Mouse (Mus musculus): ENCODE measurements at regions not wholly inside any gene's neighbourhood (a gene's known extent, or its start where the extent isn't known, plus 50 kb on each side); places are given as distances from the start of the nearest gene placed in this dataset.
"Not testable (repeated sequence)": the region's sequence is repeated elsewhere in the genome, so short reads cannot be mapped to it uniquely, and the experiment has no call there.

DNA sequence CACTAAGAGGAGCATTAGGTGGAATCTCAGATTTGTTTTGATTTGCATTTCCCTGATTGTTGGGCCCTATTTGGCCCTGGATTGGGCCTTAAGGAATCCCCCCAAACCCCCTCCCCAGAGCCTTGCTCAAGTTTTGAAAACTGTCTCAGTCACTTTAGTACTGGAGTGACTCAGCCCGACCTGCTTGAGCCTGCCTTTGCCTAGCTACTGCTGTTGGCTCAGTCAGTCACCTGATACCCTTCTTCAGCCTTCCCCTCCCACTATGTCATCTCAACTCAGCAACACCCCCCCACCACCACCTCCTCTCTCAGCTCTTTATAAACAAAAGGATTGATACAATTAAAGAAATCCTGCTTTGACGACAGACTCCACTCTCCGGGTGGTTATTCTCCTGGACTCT, 694.5 kb upstream of the Slc8a1 start:
- H3K4me3 ChIP-seq (replicated peaks; ENCODE audit: low read length) = no peak overlapping the region
- H3K4me1 ChIP-seq (replicated peaks; ENCODE audit: low read depth, low read length) = peaks cover 8% of the 10 kb centered on the region
- H3K36me3 ChIP-seq (ENCODE audit: insufficient read depth, low read length) = no peaks in the 10 kb centered on the region
- H3K9me3 ChIP-seq (ENCODE audit: low read length) = peaks cover 22% of the 10 kb centered on the region
- no peaks in the 10 kb centered on the region for H3K27me3 ChIP-seq (ENCODE audit: insufficient read depth, low read length)
- TF ChIP-seq POU5F1 (IDR thresholded peaks at IDR 0.05; ENCODE audit: borderline replicate concordance, low read length) (no peak), CTCF (conservative IDR thresholded peaks at IDR 0.05; ENCODE audit: low read length) (no peak), NANOG (IDR thresholded peaks at IDR 0.05; ENCODE audit: borderline replicate concordance, low read length) (no peak)

GRCm38 (mm10) chr17:82408296-82408695, 670.1 kb upstream of the Slc8a1 start:
- no peak overlapping the region for H3K4me3 ChIP-seq (replicated peaks; ENCODE audit: low read length)
- no peak for TF ChIP-seq NANOG (IDR thresholded peaks at IDR 0.05; ENCODE audit: borderline replicate concordance, low read length)
- no peak for TF ChIP-seq POU5F1 (IDR thresholded peaks at IDR 0.05; ENCODE audit: borderline replicate concordance, low read length)
- TF ChIP-seq CTCF (conservative IDR thresholded peaks at IDR 0.05; ENCODE audit: low read length) = no peak
- H3K36me3 ChIP-seq (ENCODE audit: insufficient read depth, low read length) = no peaks in the 10 kb centered on the region
- H3K27me3 ChIP-seq (ENCODE audit: insufficient read depth, low read length) = no peaks in the 10 kb centered on the region
- H3K9me3 ChIP-seq (ENCODE audit: low read length) = peaks cover 6% of the 10 kb centered on the region; the same call in 1 of the 2 replicates
- no peaks in the 10 kb centered on the region for H3K4me1 ChIP-seq (replicated peaks; ENCODE audit: low read depth, low read length)

DNA sequence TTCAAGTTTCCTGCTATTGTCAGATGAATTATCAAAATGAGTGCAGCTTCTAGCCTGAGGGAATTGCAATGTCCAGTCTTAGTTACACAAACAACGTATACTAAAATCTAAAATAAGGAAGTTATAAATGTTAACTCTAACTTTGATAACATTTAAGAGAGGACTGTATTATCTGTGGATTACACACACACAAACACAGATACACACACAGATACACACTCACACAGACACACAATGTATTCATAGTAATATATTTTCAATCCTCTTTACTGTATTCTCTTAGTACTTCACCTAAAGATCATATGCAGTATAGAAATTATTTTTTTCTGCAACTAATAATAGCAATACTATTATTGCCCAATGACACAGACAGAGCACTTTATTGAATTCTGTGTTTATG, 661.2 kb upstream of the Slc8a1 start:
- H3K27me3 ChIP-seq (ENCODE audit: insufficient read depth, low read length) = no peaks in the 10 kb centered on the region
- H3K36me3 ChIP-seq (ENCODE audit: insufficient read depth, low read length) = no peaks in the 10 kb centered on the region
- no peaks in the 10 kb centered on the region; the same call in 1 of the 2 replicates for H3K9me3 ChIP-seq (ENCODE audit: low read length)
- H3K4me1 ChIP-seq (replicated peaks; ENCODE audit: low read depth, low read length) = no peaks in the 10 kb centered on the region
- TF ChIP-seq CTCF (conservative IDR thresholded peaks at IDR 0.05; ENCODE audit: low read length) (no peak), NANOG (IDR thresholded peaks at IDR 0.05; ENCODE audit: borderline replicate concordance, low read length) (no peak), POU5F1 (IDR thresholded peaks at IDR 0.05; ENCODE audit: borderline replicate concordance, low read length) (no peak)
- H3K4me3 ChIP-seq (replicated peaks; ENCODE audit: low read length) = no peak overlapping the region

DNA sequence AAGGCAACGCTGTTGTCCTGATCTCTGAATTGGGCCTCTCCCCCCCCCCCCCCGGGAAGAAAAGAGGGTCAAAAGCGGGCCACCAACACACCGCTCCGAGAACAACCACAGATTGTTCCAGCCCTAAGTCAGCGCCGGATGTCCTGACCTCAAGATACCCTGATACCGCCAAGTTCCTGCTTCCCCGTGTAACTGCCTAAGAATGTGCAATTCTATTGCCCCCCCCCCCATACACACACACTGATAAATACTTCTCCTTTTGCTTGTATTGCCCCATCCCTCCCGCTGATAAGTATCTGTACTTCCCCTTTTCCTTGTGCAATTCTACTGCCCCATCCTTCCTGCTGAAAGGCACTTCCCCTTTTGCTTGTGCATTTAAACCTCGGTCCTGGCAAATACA, 641.2 kb upstream of the Slc8a1 start:
- H3K9me3 ChIP-seq (ENCODE audit: low read length) = peaks cover 14% of the 10 kb centered on the region
- not testable (repeated sequence) for H3K4me3 ChIP-seq (replicated peaks; ENCODE audit: low read length); H3K27me3 ChIP-seq (ENCODE audit: insufficient read depth, low read length); H3K36me3 ChIP-seq (ENCODE audit: insufficient read depth, low read length); H3K4me1 ChIP-seq (replicated peaks; ENCODE audit: low read depth, low read length)

DNA sequence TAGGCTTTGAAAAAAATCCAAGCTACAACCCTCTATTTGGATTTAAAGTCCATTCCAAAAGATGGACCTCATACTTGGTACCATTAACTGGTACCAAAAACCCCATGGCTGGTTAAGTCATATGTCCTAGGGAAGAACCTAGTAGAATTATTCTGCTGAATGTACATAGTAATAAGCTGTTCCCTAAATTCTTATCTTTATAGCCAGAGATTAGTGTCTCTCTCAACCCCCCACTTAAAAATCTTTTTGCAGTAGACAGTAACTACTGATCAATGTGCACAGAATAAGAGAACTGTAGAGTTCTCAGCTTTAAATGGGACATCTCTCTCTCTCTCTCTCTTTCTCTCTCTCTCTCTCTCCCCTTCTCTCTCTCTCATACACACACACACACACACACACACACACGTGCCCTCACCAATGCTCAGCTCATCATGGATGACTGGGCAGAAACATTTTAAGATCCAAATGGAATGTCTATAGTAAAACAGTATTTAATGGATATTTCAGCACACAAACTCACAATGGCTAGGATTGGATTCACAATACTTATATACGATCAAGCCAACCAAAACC, 640.2 kb upstream of the Slc8a1 start:
- Histone ChIP-seq H3K4me3 (replicated peaks; ENCODE audit: low read length) (no peak overlapping the region), H3K27me3 (ENCODE audit: insufficient read depth, low read length) (no peaks in the 10 kb centered on the region), H3K9me3 (ENCODE audit: low read length) (peaks cover 14% of the 10 kb centered on the region), H3K36me3 (ENCODE audit: insufficient read depth, low read length) (no peaks in the 10 kb centered on the region), H3K4me1 (replicated peaks; ENCODE audit: low read depth, low read length) (peaks cover 3% of the 10 kb centered on the region; the same call in 1 of the 2 replicates)
- TF ChIP-seq CTCF (conservative IDR thresholded peaks at IDR 0.05; ENCODE audit: low read length) (no peak), POU5F1 (IDR thresholded peaks at IDR 0.05; ENCODE audit: borderline replicate concordance, low read length) (no peak), NANOG (IDR thresholded peaks at IDR 0.05; ENCODE audit: borderline replicate concordance, low read length) (no peak)

- TF ChIP-seq NANOG (IDR thresholded peaks at IDR 0.05; ENCODE audit: borderline replicate concordance, low read length) = no peak
- TF ChIP-seq CTCF (conservative IDR thresholded peaks at IDR 0.05; ENCODE audit: low read length) = no peak
- TF ChIP-seq POU5F1 (IDR thresholded peaks at IDR 0.05; ENCODE audit: borderline replicate concordance, low read length) = no peak
- H3K36me3 ChIP-seq (ENCODE audit: insufficient read depth, low read length) = no peaks in the 10 kb centered on the region
- no peak overlapping the region for H3K4me3 ChIP-seq (replicated peaks; ENCODE audit: low read length)
- H3K9me3 ChIP-seq (ENCODE audit: low read length) = peaks cover 14% of the 10 kb centered on the region
- no peaks in the 10 kb centered on the region for H3K27me3 ChIP-seq (ENCODE audit: insufficient read depth, low read length)
- H3K4me1 ChIP-seq (replicated peaks; ENCODE audit: low read depth, low read length) = no peaks in the 10 kb centered on the region
These were observed 639.0 kb upstream of the Slc8a1 start for GRCm38 (mm10) chr17:82377176-82377592.

- Histone ChIP-seq H3K9me3 (ENCODE audit: low read length) (no peaks in the 10 kb centered on the region), H3K4me1 (replicated peaks; ENCODE audit: low read depth, low read length) (no peaks in the 10 kb centered on the region), H3K4me3 (replicated peaks; ENCODE audit: low read length) (no peak overlapping the region), H3K36me3 (ENCODE audit: insufficient read depth, low read length) (no peaks in the 10 kb centered on the region), H3K27me3 (ENCODE audit: insufficient read depth, low read length) (no peaks in the 10 kb centered on the region)
- no peak for TF ChIP-seq NANOG (IDR thresholded peaks at IDR 0.05; ENCODE audit: borderline replicate concordance, low read length)
- no peak for TF ChIP-seq POU5F1 (IDR thresholded peaks at IDR 0.05; ENCODE audit: borderline replicate concordance, low read length)
- TF ChIP-seq CTCF (conservative IDR thresholded peaks at IDR 0.05; ENCODE audit: low read length) = no peak
These were observed 629.7 kb upstream of the Slc8a1 start for GRCm38 (mm10) chr17:82367876-82368275.

DNA sequence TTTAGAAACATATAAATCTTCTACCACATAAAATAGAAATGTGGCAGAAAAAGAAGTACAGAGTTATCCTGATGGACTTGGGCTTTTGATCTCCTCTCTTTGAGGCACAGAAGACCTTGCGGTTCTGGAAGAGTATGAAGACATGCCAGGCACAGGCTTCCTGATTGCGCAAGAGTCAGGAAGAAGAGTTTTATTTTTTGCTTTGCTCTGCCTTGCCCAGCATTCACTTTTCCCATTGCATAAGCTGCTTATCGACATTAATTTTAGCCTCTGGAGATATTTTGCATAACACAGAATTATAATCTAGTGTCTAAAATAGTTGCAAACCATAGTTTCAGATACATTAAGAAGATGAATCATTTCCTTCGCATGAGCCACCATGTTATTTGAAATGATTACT, 627.8 kb upstream of the Slc8a1 start:
- Histone ChIP-seq H3K4me1 (replicated peaks; ENCODE audit: low read depth, low read length) (no peaks in the 10 kb centered on the region), H3K4me3 (replicated peaks; ENCODE audit: low read length) (no peak overlapping the region), H3K36me3 (ENCODE audit: insufficient read depth, low read length) (no peaks in the 10 kb centered on the region), H3K27me3 (ENCODE audit: insufficient read depth, low read length) (no peaks in the 10 kb centered on the region), H3K9me3 (ENCODE audit: low read length) (no peaks in the 10 kb centered on the region)
- TF ChIP-seq CTCF (conservative IDR thresholded peaks at IDR 0.05; ENCODE audit: low read length) = no peak
- TF ChIP-seq NANOG (IDR thresholded peaks at IDR 0.05; ENCODE audit: borderline replicate concordance, low read length) = no peak
- TF ChIP-seq POU5F1 (IDR thresholded peaks at IDR 0.05; ENCODE audit: borderline replicate concordance, low read length) = no peak

- peaks cover 13% of the 10 kb centered on the region for H3K4me1 ChIP-seq (replicated peaks; ENCODE audit: low read depth, low read length)
- no peak for TF ChIP-seq CTCF (conservative IDR thresholded peaks at IDR 0.05; ENCODE audit: low read length)
- peak; percentile 93 for TF ChIP-seq NANOG (IDR thresholded peaks at IDR 0.05; ENCODE audit: borderline replicate concordance, low read length)
- no peaks in the 10 kb centered on the region for H3K27me3 ChIP-seq (ENCODE audit: insufficient read depth, low read length)
- H3K9me3 ChIP-seq (ENCODE audit: low read length) = 0 out of 2 replicates have a peak, but pooled peaks cover 4% of the 10 kb centered on the region
- no peak overlapping the region for H3K4me3 ChIP-seq (replicated peaks; ENCODE audit: low read length)
- no peaks in the 10 kb centered on the region for H3K36me3 ChIP-seq (ENCODE audit: insufficient read depth, low read length)
These were observed 610.5 kb upstream of the Slc8a1 start for GRCm38 (mm10) chr17:82348636-82349035.

Measured in E14TG2a.4 (cell line).